Mouse (Mus musculus) stomach, postnatal 0 days (tissue): ENCODE measurements around the gene Arhgap10. TPM values are rescaled to one million over a fixed set of nuclear protein-coding genes. Genes with fewer than 3 reads are reported as not detected.

Source experiments
- ATAC-seq: fragments of 200-750 bp; cut with Nextera tagmentation; 2 replicates; pipeline ENCODE4 v1.8.0; 2017; ENCODE audit not compliant: low FRiP score, low TSS enrichment
- DNase-seq: peaks from one replicate; pipeline ENCODE4 v3.0.0-alpha.2; 2016; ENCODE audit warnings: low spot score
- H3K27ac ChIP-seq: fragments of 300-500 bp; sonication (generic); replicated peaks from 2 replicates; pipeline ENCODE4 v1.5.1; 2014; ENCODE audit warnings: mild to moderate bottlenecking, control low read depth
- H3K27me3 ChIP-seq: fragments of 300-500 bp; sonication (generic); 2 replicates; pipeline ENCODE4 v1.6.1; 2014; ENCODE audit warnings: low read length; ENCODE audit not compliant: control insufficient read depth, insufficient read depth
- H3K36me3 ChIP-seq: fragments of 300-500 bp; sonication (generic); 2 replicates; pipeline ENCODE4 v1.6.1; 2014; ENCODE audit warnings: low read length, mixed read lengths; ENCODE audit not compliant: control insufficient read depth, insufficient read depth
- H3K4me1 ChIP-seq: fragments of 300-500 bp; sonication (generic); replicated peaks from 2 replicates; pipeline ENCODE4 v1.6.1; 2014; ENCODE audit warnings: antibody characterized with exemption; ENCODE audit not compliant: control insufficient read depth, insufficient read depth
- H3K4me2 ChIP-seq: fragments of 300-500 bp; sonication (generic); replicated peaks from 2 replicates; pipeline ENCODE4 v1.6.1; 2014; ENCODE audit warnings: low read depth, mild to moderate bottlenecking, control low read depth, moderate library complexity
- H3K4me3 ChIP-seq: fragments of 300-500 bp; sonication (generic); 2 replicates; pipeline ENCODE4 v1.5.1; 2014; ENCODE audit warnings: low read depth, low read length, control low read depth
- H3K9ac ChIP-seq: fragments of 300-500 bp; sonication (generic); 2 replicates; pipeline ENCODE4 v1.6.1; 2014; ENCODE audit warnings: mild to moderate bottlenecking, low read length, control low read depth, mixed read lengths
- H3K9me3 ChIP-seq: fragments of 300-500 bp; sonication (generic); 2 replicates; pipeline ENCODE4 v1.6.1; 2016; ENCODE audit warnings: low read length; ENCODE audit not compliant: control insufficient read depth
- CTCF ChIP-seq: IDR thresholded peaks from 2 replicates; pipeline ENCODE4 v1.5.1; 2016; ENCODE audit warnings: antibody characterized with exemption, low read depth, mild to moderate bottlenecking, moderate library complexity
- EP300 ChIP-seq: optimal IDR thresholded peaks from 2 replicates; pipeline ENCODE3; 2016; ENCODE audit warnings: antibody characterized with exemption
- WGBS: fragments of 180-500 bp; shearing (Covaris S2); extraction: QIAGEN DNeasy Blood & Tissue Kit; methylation state at CpG from one replicate; pipeline ENCODE4 v1.1.7; 2014; 5-methylcytosine and 5-hydroxymethylcytosine counted together
- polyA plus RNA-seq: library from polyadenylated mRNA; unstranded; fragments of >200 nt; fragmentation: Nextera tagmentation; extraction: Ambion mirVana; gene quantifications from 2 replicates; pipeline ENCODE4 v1.2.1, GENCODE M21; 2015

Gene Arhgap10
- polyA plus RNA-seq, 1 experiment from 2014 or later: 18.8 TPM

- Histone ChIP-seq H3K4me2 (no peak overlapping the region), H3K36me3 (peaks cover 7% of the 10 kb centered on the region; the same call in 1 of the 2 replicates), H3K9me3 (no peaks in the 10 kb centered on the region), H3K4me1 (no peaks in the 10 kb centered on the region), H3K27me3 (no peaks in the 10 kb centered on the region), H3K27ac (no peak overlapping the region), H3K4me3 (no peak overlapping the region), H3K9ac (no peak overlapping the region)
- WGBS: 80% methylated on average over 4 of the region's 4 CpGs
- TF ChIP-seq CTCF (peak; percentile 52), EP300 (no peak)
- ATAC-seq (no peak), DNase-seq (no peak)
These were observed 175.6 kb downstream of the Arhgap10 start for GRCm38 (mm10) chr8:77342144-77342543.

DNA sequence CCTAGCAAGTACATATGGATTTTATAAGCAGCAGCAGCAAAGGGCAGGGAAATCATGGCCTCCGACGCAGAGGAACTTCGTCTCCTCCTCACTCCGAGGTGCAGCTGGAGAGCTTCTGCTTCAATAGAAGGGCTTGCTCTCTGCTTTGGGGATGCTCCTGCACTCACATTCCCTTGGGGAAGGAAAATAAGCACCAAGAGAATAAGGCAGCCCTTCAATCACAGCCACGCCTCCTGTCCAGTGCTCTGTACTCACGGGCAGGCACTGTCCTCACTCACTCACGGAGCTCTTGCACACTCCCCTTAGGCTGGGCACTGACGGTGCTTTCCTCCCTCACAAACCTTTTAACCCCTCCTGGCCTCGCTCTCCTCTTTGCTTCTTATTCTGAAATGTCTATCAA is 176.4 kb downstream of the Arhgap10 start:
- no peak for DNase-seq
- 52% methylated on average over 9 of the region's 9 CpGs for WGBS

DNA sequence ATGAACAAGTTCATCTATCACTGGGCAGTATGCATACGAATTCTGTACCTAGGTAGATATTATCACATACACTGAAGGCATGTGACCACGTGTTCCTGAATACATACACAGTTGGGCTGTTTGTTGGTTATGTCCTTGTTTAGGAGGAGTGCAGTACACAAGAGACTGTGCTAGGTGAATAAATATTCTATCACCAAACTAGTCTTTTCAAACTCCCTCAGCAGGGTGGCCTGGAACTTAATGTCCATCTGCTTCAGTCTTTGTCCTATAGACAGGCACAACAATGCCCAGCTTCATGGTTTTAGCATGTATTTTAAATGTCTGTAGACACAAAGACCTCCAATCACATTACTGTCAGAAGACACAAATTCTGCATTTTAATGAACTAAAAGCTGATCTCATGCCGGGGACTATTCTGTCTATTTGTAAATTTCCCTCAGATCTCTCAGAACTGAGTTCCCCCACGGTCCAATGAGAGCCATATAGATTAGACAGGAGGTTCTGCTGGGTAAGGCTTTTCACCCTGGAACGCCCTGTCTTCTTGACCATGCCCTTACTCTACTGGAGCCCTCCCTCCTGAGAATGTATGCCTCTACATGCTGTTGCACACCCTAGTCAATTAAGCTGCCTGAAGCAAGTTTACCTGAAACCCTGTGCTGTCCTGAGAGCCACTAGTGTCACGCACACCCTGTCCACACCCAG is 177.6 kb downstream of the Arhgap10 start:
- Histone ChIP-seq H3K9me3 (no peaks in the 10 kb centered on the region), H3K4me2 (no peak overlapping the region), H3K4me1 (no peaks in the 10 kb centered on the region), H3K27me3 (no peaks in the 10 kb centered on the region), H3K4me3 (no peak overlapping the region), H3K27ac (no peak overlapping the region), H3K9ac (no peak overlapping the region), H3K36me3 (0 out of 2 replicates have a peak, but pooled peaks cover 3% of the 10 kb centered on the region)
- WGBS: 85% methylated on average over 6 of the region's 6 CpGs
- no peak for TF ChIP-seq EP300
- DNase-seq (no peak), ATAC-seq (no peak)

More for the DNA sequence above, 176.4 kb downstream of the Arhgap10 start:
- no peak for TF ChIP-seq CTCF
- TF ChIP-seq EP300: no peak
- Histone ChIP-seq H3K4me3 (no peak overlapping the region), H3K4me1 (no peaks in the 10 kb centered on the region), H3K27me3 (no peaks in the 10 kb centered on the region), H3K27ac (no peak overlapping the region), H3K9me3 (no peaks in the 10 kb centered on the region), H3K9ac (no peak overlapping the region), H3K4me2 (no peak overlapping the region), H3K36me3 (peaks cover 7% of the 10 kb centered on the region; the same call in 1 of the 2 replicates)
- no peak for ATAC-seq

DNA sequence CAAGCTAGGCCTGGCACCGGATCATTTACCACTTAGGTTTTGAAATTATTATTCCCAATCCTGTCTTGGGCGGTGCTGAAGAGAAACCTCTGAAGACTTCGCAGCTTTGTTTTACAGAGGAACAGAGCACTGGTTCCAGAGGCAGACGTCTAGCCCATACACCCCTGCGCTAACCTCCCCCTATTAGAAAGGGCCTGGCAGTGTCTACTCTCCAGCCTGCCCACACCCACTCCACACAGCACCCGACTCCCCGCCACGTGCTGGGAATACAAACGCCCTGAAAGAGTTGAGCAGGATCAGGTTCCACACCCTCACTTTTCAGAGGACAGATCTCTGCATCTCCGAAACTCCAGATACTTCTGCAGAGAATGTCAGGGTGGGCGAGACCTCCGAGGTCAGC is 180.5 kb downstream of the Arhgap10 start:
- Histone ChIP-seq H3K27ac (no peak overlapping the region), H3K4me2 (no peak overlapping the region), H3K9ac (no peak overlapping the region), H3K27me3 (no peaks in the 10 kb centered on the region), H3K4me3 (no peak overlapping the region), H3K36me3 (no peaks in the 10 kb centered on the region), H3K9me3 (no peaks in the 10 kb centered on the region), H3K4me1 (no peaks in the 10 kb centered on the region)
- DNase-seq: no peak
- peak; percentile 59; the same call in 1 of the 2 replicates for ATAC-seq
- TF ChIP-seq CTCF (no peak), EP300 (no peak)
- 55% methylated on average over 12 of the region's 12 CpGs for WGBS

- no peaks in the 10 kb centered on the region for H3K36me3 ChIP-seq
- no peak overlapping the region for H3K4me3 ChIP-seq
- no peaks in the 10 kb centered on the region for H3K9me3 ChIP-seq
- H3K9ac ChIP-seq: no peak overlapping the region
- TF ChIP-seq CTCF: no peak
- no peak for TF ChIP-seq EP300
- DNase-seq (no peak), ATAC-seq (no peak)
- H3K27ac ChIP-seq: no peak overlapping the region
- H3K4me1 ChIP-seq: no peaks in the 10 kb centered on the region
- H3K27me3 ChIP-seq: no peaks in the 10 kb centered on the region
- H3K4me2 ChIP-seq: no peak overlapping the region
- 88% methylated on average over 12 of the region's 12 CpGs for WGBS
These were observed 186.6 kb downstream of the Arhgap10 start for GRCm38 (mm10) chr8:77331180-77331579.

DNA sequence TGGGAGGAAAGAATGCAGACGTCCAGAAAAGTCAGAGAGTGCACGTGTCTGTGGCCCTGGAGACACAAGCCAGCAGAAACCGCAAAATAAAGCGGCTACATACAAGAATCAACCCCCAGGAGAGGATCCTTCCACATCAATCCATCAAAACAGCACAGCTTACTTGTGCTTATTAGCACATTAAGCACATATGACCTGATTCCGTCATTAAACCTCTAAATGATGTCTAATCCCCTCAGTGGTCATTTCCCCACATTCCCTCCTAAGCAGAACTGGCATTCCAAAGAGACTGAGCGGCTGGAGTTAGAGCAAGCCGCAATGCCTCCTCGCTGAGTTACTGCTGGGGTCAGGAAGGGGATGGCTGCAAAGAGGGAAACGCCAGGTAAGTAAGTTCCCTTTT is 187.4 kb downstream of the Arhgap10 start:
- ATAC-seq (no peak), DNase-seq (no peak)
- Histone ChIP-seq H3K9ac (no peak overlapping the region), H3K4me2 (no peak overlapping the region), H3K36me3 (0 out of 2 replicates have a peak, but pooled peaks cover 3% of the 10 kb centered on the region), H3K4me3 (no peak overlapping the region), H3K9me3 (no peaks in the 10 kb centered on the region), H3K27ac (no peak overlapping the region), H3K4me1 (no peaks in the 10 kb centered on the region), H3K27me3 (no peaks in the 10 kb centered on the region)
- 82% methylated on average over 9 of the region's 9 CpGs for WGBS
- TF ChIP-seq EP300 (no peak), CTCF (no peak)
